Mouse (Mus musculus) hindbrain, postnatal 0 days (tissue): ENCODE measurements around the gene Fcgr4. TPM values are rescaled to one million over a fixed set of nuclear protein-coding genes. Genes with fewer than 3 reads are reported as not detected.
"Not testable (repeated sequence)": the region's sequence is repeated elsewhere in the genome, so short reads cannot be mapped to it uniquely, and the experiment has no call there.

ENCODE experiments used
- ATAC-seq: fragments of 200-750 bp; cut with Nextera tagmentation; 2 replicates; pipeline ENCODE4 v1.8.0; 2017; ENCODE audit warnings: mild to moderate bottlenecking, moderate TSS enrichment, moderate library complexity
- DNase-seq: peaks from one replicate; pipeline ENCODE4 v3.0.0-alpha.2; 2015; ENCODE audit warnings: low spot score
- H3K27ac ChIP-seq: fragments of 300-500 bp; sonication (generic); 2 replicates; pipeline ENCODE4 v1.5.1; 2014; ENCODE audit warnings: mild to moderate bottlenecking
- H3K27me3 ChIP-seq: fragments of 300-500 bp; sonication (generic); 2 replicates; pipeline ENCODE4 v1.6.1; 2014; ENCODE audit warnings: low read length, mixed read lengths; ENCODE audit not compliant: insufficient read depth
- H3K36me3 ChIP-seq: fragments of 300-500 bp; sonication (generic); 2 replicates; pipeline ENCODE4 v1.6.1; 2014; ENCODE audit warnings: low read length, mixed read lengths; ENCODE audit not compliant: insufficient read depth
- H3K4me1 ChIP-seq: fragments of 300-500 bp; sonication (generic); 2 replicates; pipeline ENCODE4 v1.6.1; 2014; ENCODE audit warnings: antibody characterized with exemption, low read length, mixed read lengths; ENCODE audit not compliant: insufficient read depth
- H3K4me2 ChIP-seq: fragments of 300-500 bp; sonication (generic); 2 replicates; pipeline ENCODE4 v1.6.1; 2014; ENCODE audit warnings: low read depth, mild to moderate bottlenecking, low read length, moderate library complexity, mixed read lengths
- H3K4me3 ChIP-seq: fragments of 300-500 bp; sonication (generic); 2 replicates; pipeline ENCODE4 v1.5.1; 2014; ENCODE audit warnings: low read length
- H3K9ac ChIP-seq: fragments of 300-500 bp; sonication (generic); replicated peaks from 2 replicates; pipeline ENCODE4 v1.6.1; 2014; ENCODE audit warnings: mild to moderate bottlenecking, low read length, moderate library complexity, mixed read lengths
- H3K9me3 ChIP-seq: fragments of 300-500 bp; sonication (generic); 2 replicates; pipeline ENCODE4 v1.6.1; 2016; ENCODE audit warnings: low read length, mixed read lengths
- CTCF ChIP-seq: IDR thresholded peaks from 2 replicates; pipeline ENCODE4 v1.5.1; 2016; ENCODE audit warnings: antibody characterized with exemption, control low read depth, low read depth
- WGBS: fragments of 180-500 bp; shearing (Covaris S2); extraction: QIAGEN DNeasy Blood & Tissue Kit; methylation state at CpG from one replicate; pipeline ENCODE4 v1.1.7; 2014; 5-methylcytosine and 5-hydroxymethylcytosine counted together
- polyA plus RNA-seq: library from polyadenylated mRNA; unstranded; fragments of >200 nt; fragmentation: Nextera tagmentation; extraction: Ambion mirVana; gene quantifications from 2 replicates; pipeline ENCODE4 v1.2.1, GENCODE M21; 2015
- total RNA-seq: library from RNA; depleted of rRNA; stranded (reverse); fragments of >200 nt; gene quantifications from 2 replicates; pipeline ENCODE4 v1.2.3, GENCODE M21; 2014

Gene Fcgr4
- total and polyA plus RNA-seq, 2 experiments from 2014 or later, result 0.71 TPM; not detected in 1

- no peak within 1 kb of the TSS for H3K4me2 ChIP-seq
- ATAC-seq, result no peak
- no peaks in the 10 kb centered on the region for H3K36me3 ChIP-seq
- no peak within 1 kb of the TSS for H3K9ac ChIP-seq
- H3K27ac ChIP-seq, result no peak within 1 kb of the TSS
- WGBS, result 90% methylated on average over 5 of the region's 5 CpGs
- no peak for TF ChIP-seq CTCF
- no peak for DNase-seq
- H3K4me3 ChIP-seq, result no peak within 1 kb of the TSS
- H3K4me1 ChIP-seq, result no peaks in the 10 kb centered on the region
- H3K9me3 ChIP-seq, result no peaks in the 10 kb centered on the region
- H3K27me3 ChIP-seq, result no peaks in the 10 kb centered on the region
Observed at GRCm38 (mm10) chr1:170976447-170976846, 42.3 kb upstream of the Fcgr4 start, which contains the start of gene Fcgr2b. Gene Fcgr2b (minus strand): TSS chr1:170976547.

- TF ChIP-seq CTCF, result no peak
- Histone ChIP-seq H3K9ac (no peak overlapping the region), H3K27me3 (no peaks in the 10 kb centered on the region), H3K4me2 (no peak overlapping the region), H3K4me3 (no peak overlapping the region), H3K4me1 (no peaks in the 10 kb centered on the region), H3K36me3 (no peaks in the 10 kb centered on the region), H3K27ac (no peak overlapping the region), H3K9me3 (no peaks in the 10 kb centered on the region)
- ATAC-seq (no peak), DNase-seq (no peak)
- WGBS, result 78% methylated on average over 4 of the region's 4 CpGs
Observed at GRCm38 (mm10) chr1:170978601-170979000, 40.1 kb upstream of the Fcgr4 start.

- not testable (repeated sequence) for H3K4me1 ChIP-seq, H3K4me2 ChIP-seq, H3K4me3 ChIP-seq, H3K9me3 ChIP-seq, DNase-seq, H3K9ac ChIP-seq, H3K36me3 ChIP-seq, H3K27ac ChIP-seq, ATAC-seq, H3K27me3 ChIP-seq
- 79% methylated on average over 1 of the region's 1 CpGs for WGBS
Observed at GRCm38 (mm10) chr1:170981679-170982078, 37.0 kb upstream of the Fcgr4 start.

GRCm38 (mm10) chr1:170982301-170982700 lies 36.4 kb upstream of the Fcgr4 start:
- WGBS, result 79% methylated on average over 2 of the region's 2 CpGs

GRCm38 (mm10) chr1:170983066-170983465 lies 35.7 kb upstream of the Fcgr4 start:
- DNase-seq (no peak), ATAC-seq (no peak)
- no peak for TF ChIP-seq CTCF
- H3K4me1 ChIP-seq, result no peaks in the 10 kb centered on the region
- H3K9ac ChIP-seq, result no peak overlapping the region
- no peaks in the 10 kb centered on the region for H3K9me3 ChIP-seq
- no peaks in the 10 kb centered on the region for H3K27me3 ChIP-seq
- H3K36me3 ChIP-seq, result no peaks in the 10 kb centered on the region
- H3K27ac ChIP-seq, result no peak overlapping the region
- 84% methylated on average over 4 of the region's 4 CpGs for WGBS
- H3K4me3 ChIP-seq, result no peak overlapping the region
- no peak overlapping the region for H3K4me2 ChIP-seq

More at GRCm38 (mm10) chr1:170982301-170982700, 36.4 kb upstream of the Fcgr4 start:
- Histone ChIP-seq H3K4me2 (no peak overlapping the region), H3K27ac (no peak overlapping the region), H3K27me3 (no peaks in the 10 kb centered on the region), H3K4me3 (no peak overlapping the region), H3K9ac (no peak overlapping the region), H3K9me3 (no peaks in the 10 kb centered on the region), H3K4me1 (no peaks in the 10 kb centered on the region), H3K36me3 (no peaks in the 10 kb centered on the region)
- no peak for ATAC-seq
- TF ChIP-seq CTCF, result no peak
- no peak for DNase-seq

- H3K9ac ChIP-seq, result no peak overlapping the region
- H3K27me3 ChIP-seq, result no peaks in the 10 kb centered on the region
- H3K4me1 ChIP-seq, result no peaks in the 10 kb centered on the region
- H3K27ac ChIP-seq, result no peak overlapping the region
- H3K36me3 ChIP-seq, result no peaks in the 10 kb centered on the region
- H3K4me3 ChIP-seq, result no peak overlapping the region
- 87% methylated on average over 3 of the region's 3 CpGs for WGBS
- no peak for ATAC-seq
- no peak for DNase-seq
- H3K4me2 ChIP-seq, result no peak overlapping the region
- no peak for TF ChIP-seq CTCF
- no peaks in the 10 kb centered on the region for H3K9me3 ChIP-seq
Observed at GRCm38 (mm10) chr1:170985092-170985491, 33.6 kb upstream of the Fcgr4 start.

GRCm38 (mm10) chr1:170985861-170986260 lies 32.9 kb upstream of the Fcgr4 start:
- 83% methylated on average over 5 of the region's 5 CpGs for WGBS
- DNase-seq, result no peak
- H3K9ac ChIP-seq, result no peak overlapping the region
- no peak overlapping the region for H3K4me3 ChIP-seq
- H3K36me3 ChIP-seq, result no peaks in the 10 kb centered on the region
- H3K27ac ChIP-seq, result no peak overlapping the region
- no peaks in the 10 kb centered on the region for H3K9me3 ChIP-seq
- no peaks in the 10 kb centered on the region for H3K4me1 ChIP-seq
- ATAC-seq, result no peak
- no peaks in the 10 kb centered on the region for H3K27me3 ChIP-seq
- H3K4me2 ChIP-seq, result no peak overlapping the region
- TF ChIP-seq CTCF, result no peak
